Mouse (Mus musculus): ENCODE results near the gene Gpn2. TPM values are rescaled to one million over a fixed set of nuclear protein-coding genes. Genes with fewer than 3 reads are reported as not detected.

Gene Gpn2
- polyA plus RNA-seq (2012; ENCODE audit: insufficient read depth, insufficient read length, missing spikeins): 9.3 and 11.2 TPM in 2 replicates

- peaks cover 26% of the 10 kb centered on the region for H3K4me1 ChIP-seq (ENCODE audit: control insufficient read depth, insufficient read depth, low read length)
- peak within 1 kb of the TSS; percentile 86 for H3K4me3 ChIP-seq (ENCODE audit: insufficient read depth, low read length)
- TF ChIP-seq POLR2A (IDR thresholded peaks at IDR 0.05; ENCODE audit: borderline replicate concordance, low read depth, low read length) (no peak), CTCF (IDR thresholded peaks at IDR 0.05; ENCODE audit: low read depth, low read length) (no peak)
- H3K27ac ChIP-seq (ENCODE audit: insufficient read depth, low read depth, low read length): peak within 1 kb of the TSS; percentile 45
Measured at GRCm38 (mm10) chr4:133584059-133584951, at the start of gene Gpn2. Gene Gpn2, plus strand, starts transcription at chr4:133584362.

- Histone ChIP-seq H3K27ac (ENCODE audit: insufficient read depth, low read depth, low read length) (no peak overlapping the region), H3K4me3 (ENCODE audit: insufficient read depth, low read length) (no peak overlapping the region), H3K4me1 (ENCODE audit: control insufficient read depth, insufficient read depth, low read length) (peaks cover 8% of the 10 kb centered on the region)
- TF ChIP-seq POLR2A (IDR thresholded peaks at IDR 0.05; ENCODE audit: borderline replicate concordance, low read depth, low read length) (no peak), CTCF (IDR thresholded peaks at IDR 0.05; ENCODE audit: low read depth, low read length) (no peak)
Measured at GRCm38 (mm10) chr4:133536081-133536480, 48.1 kb upstream of the Gpn2 start.

- Histone ChIP-seq H3K4me3 (ENCODE audit: insufficient read depth, low read length) (no peak overlapping the region), H3K27ac (ENCODE audit: insufficient read depth, low read depth, low read length) (no peak overlapping the region), H3K4me1 (ENCODE audit: control insufficient read depth, insufficient read depth, low read length) (peaks cover 13% of the 10 kb centered on the region)
- TF ChIP-seq POLR2A (IDR thresholded peaks at IDR 0.05; ENCODE audit: borderline replicate concordance, low read depth, low read length): no peak
- TF ChIP-seq CTCF (IDR thresholded peaks at IDR 0.05; ENCODE audit: low read depth, low read length): no peak
Measured at GRCm38 (mm10) chr4:133536652-133537051, 47.5 kb upstream of the Gpn2 start.

- Histone ChIP-seq H3K4me1 (ENCODE audit: control insufficient read depth, insufficient read depth, low read length) (peaks cover 24% of the 10 kb centered on the region), H3K27ac (ENCODE audit: insufficient read depth, low read depth, low read length) (peak within 1 kb of the TSS; percentile 57), H3K4me3 (ENCODE audit: insufficient read depth, low read length) (peak within 1 kb of the TSS; percentile 91)
- TF ChIP-seq POLR2A (IDR thresholded peaks at IDR 0.05; ENCODE audit: borderline replicate concordance, low read depth, low read length) (no peak), CTCF (IDR thresholded peaks at IDR 0.05; ENCODE audit: low read depth, low read length) (no peak)
Measured at GRCm38 (mm10) chr4:133545272-133546231, 38.6 kb upstream of the Gpn2 start, which contains the start of gene Nudc. Gene Nudc, minus strand, starts transcription at chr4:133545996.

GRCm38 (mm10) chr4:133552029-133552428, 32.1 kb upstream of the Gpn2 start:
- no peak overlapping the region for H3K4me3 ChIP-seq (ENCODE audit: insufficient read depth, low read length)
- peaks cover 18% of the 10 kb centered on the region for H3K4me1 ChIP-seq (ENCODE audit: control insufficient read depth, insufficient read depth, low read length)
- no peak for TF ChIP-seq CTCF (IDR thresholded peaks at IDR 0.05; ENCODE audit: low read depth, low read length)
- no peak for TF ChIP-seq POLR2A (IDR thresholded peaks at IDR 0.05; ENCODE audit: borderline replicate concordance, low read depth, low read length)
- no peak overlapping the region for H3K27ac ChIP-seq (ENCODE audit: insufficient read depth, low read depth, low read length)

- H3K27ac ChIP-seq (ENCODE audit: insufficient read depth, low read depth, low read length): peak within 1 kb of the TSS; percentile 73
- peaks cover 18% of the 10 kb centered on the region for H3K4me1 ChIP-seq (ENCODE audit: control insufficient read depth, insufficient read depth, low read length)
- peak within 1 kb of the TSS; percentile 76 for H3K4me3 ChIP-seq (ENCODE audit: insufficient read depth, low read length)
- TF ChIP-seq CTCF (IDR thresholded peaks at IDR 0.05; ENCODE audit: low read depth, low read length) (no peak), POLR2A (IDR thresholded peaks at IDR 0.05; ENCODE audit: borderline replicate concordance, low read depth, low read length) (no peak)
Measured at GRCm38 (mm10) chr4:133552768-133553447, 31.3 kb upstream of the Gpn2 start, which contains the start of gene Nr0b2. Gene Nr0b2, plus strand, starts transcription at chr4:133553376.

GRCm38 (mm10) chr4:133553448-133554330, 30.5 kb upstream of the Gpn2 start:
- H3K27ac ChIP-seq (ENCODE audit: insufficient read depth, low read depth, low read length): peak overlapping the region; percentile 73
- TF ChIP-seq POLR2A (IDR thresholded peaks at IDR 0.05; ENCODE audit: borderline replicate concordance, low read depth, low read length): no peak; the same call in 1 of the 2 replicates
- TF ChIP-seq CTCF (IDR thresholded peaks at IDR 0.05; ENCODE audit: low read depth, low read length): no peak
- H3K4me3 ChIP-seq (ENCODE audit: insufficient read depth, low read length): peak overlapping the region; percentile 76
- peaks cover 18% of the 10 kb centered on the region for H3K4me1 ChIP-seq (ENCODE audit: control insufficient read depth, insufficient read depth, low read length)

- no peak for TF ChIP-seq CTCF (IDR thresholded peaks at IDR 0.05; ENCODE audit: low read depth, low read length)
- TF ChIP-seq POLR2A (IDR thresholded peaks at IDR 0.05; ENCODE audit: borderline replicate concordance, low read depth, low read length): no peak
- Histone ChIP-seq H3K27ac (ENCODE audit: insufficient read depth, low read depth, low read length) (no peak overlapping the region), H3K4me3 (ENCODE audit: insufficient read depth, low read length) (no peak overlapping the region), H3K4me1 (ENCODE audit: control insufficient read depth, insufficient read depth, low read length) (peaks cover 18% of the 10 kb centered on the region)
Measured at GRCm38 (mm10) chr4:133557041-133557717, 27.0 kb upstream of the Gpn2 start.

Data from bone marrow macrophage, adult 2 months (primary cell).